Mouse (Mus musculus): Measurements from ENCODE around the gene Rptor. TPM values are rescaled to one million over a fixed set of nuclear protein-coding genes. Genes with fewer than 3 reads are reported as not detected.

The Rptor gene
- total RNA-seq, 1 experiment from 2014 or later, result 62.6 TPM

DNA sequence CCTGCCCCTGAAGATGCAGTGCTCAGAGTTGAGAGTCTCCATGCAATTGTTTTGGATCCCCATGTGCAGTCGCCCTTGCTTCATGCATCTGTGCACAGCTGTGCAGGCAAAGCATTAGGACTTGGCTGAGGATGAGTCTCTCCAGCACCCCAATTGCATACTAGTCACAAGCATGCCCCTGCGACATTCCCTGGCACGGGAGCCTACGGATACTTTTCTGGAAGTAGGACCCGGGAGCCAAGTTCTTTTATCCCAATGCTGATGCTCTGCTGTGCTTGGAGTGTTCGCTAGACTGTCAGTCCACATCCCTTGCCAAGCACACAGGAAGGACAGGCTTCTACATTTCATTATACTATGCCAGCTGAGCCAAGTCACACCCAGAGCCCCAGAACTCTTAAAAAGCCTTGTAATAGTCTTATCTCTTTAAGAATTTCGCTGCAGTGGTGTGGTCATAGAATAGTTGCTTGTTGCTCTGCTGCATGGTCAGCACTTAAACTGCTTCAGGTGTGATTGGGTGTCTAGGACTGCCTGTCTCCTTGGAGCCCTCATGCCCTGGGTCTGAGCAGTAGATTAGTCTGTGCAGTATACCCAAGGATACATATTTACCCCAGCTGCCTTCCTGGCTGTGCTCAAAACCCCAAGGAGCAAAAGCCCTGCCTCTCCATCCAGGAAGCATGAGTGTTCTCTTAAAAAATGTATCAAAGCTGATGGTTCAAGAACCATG, 183.1 kb downstream of the Rptor start:
- no peak for DNase-seq

DNA sequence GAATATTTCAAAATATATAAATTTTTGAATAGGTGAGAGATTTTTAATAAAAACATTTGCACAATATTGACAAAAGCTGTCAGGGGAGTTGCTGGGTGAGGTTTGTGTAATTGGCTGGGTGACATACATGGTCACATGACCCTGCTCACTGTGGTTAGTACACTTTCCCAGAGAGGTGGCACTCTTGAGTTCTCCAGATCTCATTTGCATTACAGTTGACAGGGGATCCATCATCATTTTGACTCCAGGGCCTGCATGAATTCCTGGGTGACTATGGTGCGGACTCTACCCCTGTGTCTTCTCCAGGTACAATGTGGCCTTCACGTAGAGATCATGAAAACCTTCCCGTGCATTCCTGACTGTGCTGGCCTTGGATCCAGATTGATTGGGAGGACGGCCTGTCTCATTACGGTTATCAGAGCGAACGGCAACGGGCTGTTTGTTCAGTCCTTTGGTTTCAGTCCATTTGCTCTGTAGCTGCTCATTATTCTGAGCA, 183.7 kb downstream of the Rptor start:
- DNase-seq, result no peak

GRCm38 (mm10) chr11:119788488-119788887, 185.8 kb downstream of the Rptor start:
- DNase-seq, result no peak

- DNase-seq, result no peak
Observed at GRCm38 (mm10) chr11:119788919-119789713, 186.4 kb downstream of the Rptor start.

- DNase-seq, result no peak
Observed at GRCm38 (mm10) chr11:119791923-119792564, 189.3 kb downstream of the Rptor start.

DNA sequence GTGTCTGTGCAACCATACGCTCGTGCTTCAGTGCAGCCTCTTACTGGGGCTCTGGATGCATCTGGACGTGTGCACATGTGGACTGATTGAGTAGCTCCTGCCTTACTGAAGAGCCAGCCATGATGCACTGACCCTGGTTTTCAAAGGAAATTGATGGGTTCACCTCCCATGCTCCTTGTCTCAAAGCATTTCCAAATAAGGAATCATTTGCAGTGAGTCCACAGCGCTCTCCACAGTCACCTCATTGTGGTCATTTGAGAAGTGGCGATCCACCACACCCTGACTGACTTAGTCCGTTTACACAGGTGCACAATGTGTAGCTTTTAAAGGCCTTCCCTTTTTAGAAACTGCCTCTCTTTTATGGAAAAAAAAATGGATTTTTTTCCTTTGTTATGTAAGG, 190.7 kb downstream of the Rptor start:
- no peak for DNase-seq

DNA sequence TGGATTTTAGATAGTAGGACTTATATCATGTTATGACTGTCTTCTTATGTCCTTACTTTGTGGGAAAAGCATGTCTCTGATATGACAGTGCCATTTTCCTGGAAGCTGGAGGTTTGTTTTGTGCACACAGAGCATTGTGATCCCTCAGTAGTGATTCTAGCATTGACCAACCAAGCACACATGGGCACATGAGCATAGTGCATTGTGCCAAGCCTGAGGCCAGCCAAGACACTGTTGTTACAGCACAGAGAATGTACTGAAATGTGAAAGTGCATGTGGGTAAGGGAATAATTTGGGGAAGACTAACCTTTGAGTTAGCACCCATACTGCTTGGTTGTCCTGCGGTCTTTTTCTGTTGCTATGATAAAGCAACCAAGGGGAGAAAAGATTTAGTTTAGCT, 191.3 kb downstream of the Rptor start:
- no peak for DNase-seq

GRCm38 (mm10) chr11:119794671-119795070, 192.0 kb downstream of the Rptor start:
- DNase-seq, result no peak

DNA sequence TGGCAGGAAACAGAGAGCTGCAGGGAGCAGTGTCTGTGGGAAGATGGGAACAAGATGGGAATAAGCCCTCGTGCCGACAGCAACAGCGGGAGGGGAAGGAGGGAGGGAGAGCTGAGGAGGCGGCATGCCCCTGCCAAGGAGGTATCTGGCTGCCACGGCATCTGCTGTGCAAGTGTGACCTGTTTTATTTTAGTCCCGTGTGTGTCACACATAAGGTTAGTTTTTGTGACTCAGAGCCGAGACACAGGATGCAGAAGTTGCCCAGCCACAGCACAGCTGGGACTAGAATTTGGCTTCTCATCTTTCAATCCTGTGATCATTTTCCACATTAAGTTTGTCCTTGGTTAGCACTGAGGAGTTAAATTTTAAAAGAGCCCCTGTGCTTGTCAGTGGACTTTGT, 193.7 kb downstream of the Rptor start:
- no peak for DNase-seq

DNA sequence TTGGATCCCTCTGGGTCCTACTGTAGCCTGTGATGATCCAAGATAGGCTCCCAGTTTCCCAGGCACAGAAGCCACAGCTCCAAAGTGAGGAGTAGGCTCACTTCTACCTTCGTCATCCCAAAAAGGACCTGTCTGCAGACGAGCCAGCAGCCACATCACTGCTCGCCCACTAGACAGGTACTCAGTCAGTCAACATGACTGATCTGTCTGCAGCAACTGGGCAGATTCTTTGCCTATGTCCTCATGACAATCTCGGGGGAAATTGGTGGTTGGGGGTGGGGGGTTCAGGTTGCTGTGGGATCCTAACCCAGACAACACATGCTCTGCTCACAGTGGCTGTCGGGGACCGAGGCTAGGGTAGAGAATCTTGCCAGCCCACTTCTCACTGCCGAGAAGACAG, 194.1 kb downstream of the Rptor start:
- no peak for DNase-seq

GRCm38 (mm10) chr11:119799536-119799935, 196.8 kb downstream of the Rptor start:
- DNase-seq, result no peak

- DNase-seq, result no peak
Observed at GRCm38 (mm10) chr11:119801855-119802254, 199.2 kb downstream of the Rptor start.

DNA sequence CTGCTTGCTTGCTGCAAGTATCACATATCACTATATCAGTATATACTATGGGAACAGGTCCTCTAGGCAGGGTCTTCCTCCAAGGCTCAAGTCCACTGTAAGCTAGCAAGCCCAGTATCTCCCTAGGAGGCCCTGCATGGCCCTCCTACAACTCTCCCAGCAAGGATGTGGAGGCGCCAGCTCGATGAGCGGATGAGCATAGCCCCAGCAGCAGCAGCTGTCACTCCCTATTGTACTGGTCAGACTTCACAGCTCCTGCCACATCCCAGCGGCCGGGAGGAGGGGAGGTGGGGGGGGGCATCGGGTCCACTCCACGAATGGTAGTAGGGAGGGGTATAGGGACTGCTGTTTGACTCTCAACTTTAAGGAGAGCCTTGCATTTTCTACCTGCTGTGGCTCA, 200.2 kb downstream of the Rptor start:
- no peak for DNase-seq

DNA sequence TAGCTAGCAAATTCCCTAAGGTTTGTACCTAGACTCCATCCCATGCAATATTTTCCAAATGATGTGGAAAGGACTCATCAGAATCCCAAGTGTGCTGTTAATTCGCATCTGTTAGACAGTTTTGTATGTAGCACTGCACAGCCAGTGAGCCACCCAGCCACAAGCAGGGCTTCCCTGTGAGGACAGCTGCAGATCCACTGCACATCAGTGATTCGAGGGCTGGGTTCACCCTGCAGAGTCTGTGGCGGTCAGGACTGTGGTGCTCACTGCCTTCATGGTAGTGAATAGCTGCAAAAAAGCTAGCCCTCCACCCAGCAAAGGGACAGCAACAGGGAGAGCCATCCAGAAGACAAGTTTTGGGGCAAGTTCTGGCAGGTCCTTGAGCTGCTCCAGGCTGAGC, 201.7 kb downstream of the Rptor start:
- no peak for DNase-seq

DNA sequence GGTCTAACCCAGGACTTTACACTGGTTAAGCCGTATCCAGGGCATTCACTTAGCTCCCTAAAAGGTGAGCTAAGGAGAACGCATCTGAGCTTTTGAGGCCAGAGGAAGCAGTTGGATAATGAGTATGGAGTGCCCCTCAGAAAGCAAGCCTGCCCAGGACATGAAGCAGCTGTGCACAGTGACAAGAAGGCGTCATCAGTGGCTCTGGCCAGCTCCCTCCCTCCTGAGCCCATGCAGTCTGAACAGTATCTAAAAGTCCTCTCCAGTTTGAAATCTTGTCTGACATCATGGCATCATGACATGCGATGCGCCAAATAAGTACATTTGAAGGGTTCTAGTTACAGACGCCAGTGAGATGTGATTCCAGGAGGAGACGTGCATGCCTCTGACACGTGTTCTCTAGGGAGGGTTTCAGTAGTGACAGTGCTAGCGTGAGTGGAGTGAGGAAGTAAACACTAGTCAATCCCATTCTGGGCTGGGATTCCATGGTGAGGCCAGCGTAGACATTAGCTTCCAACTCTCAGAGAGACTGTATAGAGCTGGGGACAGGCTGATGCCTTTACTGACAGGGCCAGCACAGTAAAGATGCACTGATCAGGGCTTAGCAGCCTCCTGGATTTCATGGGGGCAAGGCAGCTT, 202.5 kb downstream of the Rptor start:
- DNase-seq, result no peak

DNA sequence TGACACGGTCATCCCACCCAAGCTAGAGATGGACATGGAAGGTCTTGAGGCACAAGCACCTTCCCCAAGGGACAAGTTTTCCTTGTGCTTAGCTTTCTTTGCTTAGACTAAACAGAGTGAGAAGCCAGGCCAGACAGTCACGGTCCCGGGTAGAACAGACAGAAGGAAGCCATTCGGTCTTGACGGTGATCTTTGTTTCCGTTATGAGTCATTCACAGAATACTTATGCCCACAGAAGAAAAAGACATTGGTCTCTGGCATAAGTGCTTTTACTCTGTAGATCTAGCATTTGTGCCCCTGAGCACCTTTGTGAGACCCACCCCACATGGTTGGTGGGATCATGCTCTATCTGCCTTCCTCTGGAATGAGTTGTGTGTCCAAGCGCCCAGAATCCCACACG, 203.8 kb downstream of the Rptor start:
- DNase-seq, result no peak

GRCm38 (mm10) chr11:119807431-119808031, 204.8 kb downstream of the Rptor start:
- no peak for DNase-seq

DNA sequence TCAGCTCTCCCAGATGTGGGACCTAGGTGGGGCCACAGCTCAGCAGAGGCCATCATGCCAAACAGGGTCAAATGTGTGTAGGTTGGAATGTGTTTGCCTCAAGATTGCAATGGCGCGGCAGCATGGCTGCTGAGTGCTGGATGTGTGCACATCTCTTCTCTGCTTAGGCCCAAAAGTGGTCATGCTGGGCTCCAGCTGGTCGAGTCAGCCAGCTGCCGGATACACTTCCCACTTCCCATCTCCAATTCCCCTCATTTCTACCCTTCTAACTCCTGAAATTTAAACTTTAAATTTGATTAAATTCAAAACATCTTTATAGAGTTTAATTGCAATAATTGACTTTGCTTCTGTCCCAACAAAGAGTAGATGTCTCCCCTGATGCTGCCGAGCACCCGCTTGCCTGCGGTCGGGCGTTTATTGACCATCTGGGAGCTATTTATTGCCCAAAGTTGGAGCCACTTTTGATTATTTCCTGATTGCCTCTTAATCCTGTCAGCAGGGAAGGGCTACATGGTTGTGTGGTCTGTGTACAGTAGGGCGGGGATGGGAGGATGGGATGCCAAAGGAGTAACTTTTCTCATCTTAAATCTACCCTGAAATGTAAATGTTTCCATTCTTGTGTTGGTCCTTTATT, 206.1 kb downstream of the Rptor start:
- DNase-seq, result no peak

GRCm38 (mm10) chr11:119809309-119809708, 206.6 kb downstream of the Rptor start:
- DNase-seq, result peak; percentile 39

GRCm38 (mm10) chr11:119811022-119811421, 208.3 kb downstream of the Rptor start:
- DNase-seq, result no peak

DNA sequence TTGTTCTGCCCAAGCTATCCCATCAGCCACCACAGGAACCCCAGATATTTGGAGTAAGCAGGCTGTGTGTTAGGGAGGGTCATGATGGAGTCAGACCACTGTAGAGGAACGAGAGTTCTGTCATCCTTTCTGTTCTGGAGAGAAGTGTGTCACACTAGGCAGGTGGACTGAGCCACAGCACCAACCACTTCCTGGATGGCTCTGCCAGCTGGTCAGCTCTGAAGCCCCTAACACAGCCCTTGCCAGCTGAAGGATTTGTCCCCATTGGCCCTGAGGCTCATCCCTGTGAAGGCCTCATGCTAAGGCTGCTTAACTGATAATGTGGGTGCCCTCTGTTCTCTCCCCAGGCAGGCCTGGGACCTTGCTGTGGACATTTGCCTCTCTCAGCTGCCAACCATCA, 208.9 kb downstream of the Rptor start:
- DNase-seq, result no peak

- no peak for DNase-seq
Observed at GRCm38 (mm10) chr11:119812093-119812492, 209.4 kb downstream of the Rptor start.
